Mouse (Mus musculus) ovary, postnatal 14 days (tissue): ENCODE measurements around the gene Pphln1.

Experiments used
- DNase-seq: peaks from one replicate; pipeline ENCODE4 v3.0.0; 2022; ENCODE audit warnings: low spot score

Gene Pphln1

DNA sequence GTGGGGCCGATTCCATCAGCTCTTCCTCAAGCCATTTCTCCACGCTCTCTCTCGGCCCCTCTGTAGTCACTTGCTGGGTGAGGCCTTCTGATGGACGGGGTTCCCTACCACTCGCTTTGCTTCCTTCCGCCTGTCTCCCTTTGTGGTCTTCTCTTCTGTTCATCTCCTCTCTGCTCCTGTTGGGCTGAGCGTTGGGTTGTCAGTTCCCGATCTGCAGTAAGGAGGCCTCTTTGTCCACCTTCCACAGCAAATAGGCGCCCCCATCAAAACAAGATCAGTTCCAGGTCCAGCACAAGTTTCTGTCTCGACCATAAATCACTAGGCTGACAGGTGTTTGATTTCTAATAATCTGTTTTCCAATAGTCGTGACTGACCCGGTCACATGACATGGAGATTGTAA lies 37.8 kb downstream of the Pphln1 start:
- DNase-seq: no peak

DNA sequence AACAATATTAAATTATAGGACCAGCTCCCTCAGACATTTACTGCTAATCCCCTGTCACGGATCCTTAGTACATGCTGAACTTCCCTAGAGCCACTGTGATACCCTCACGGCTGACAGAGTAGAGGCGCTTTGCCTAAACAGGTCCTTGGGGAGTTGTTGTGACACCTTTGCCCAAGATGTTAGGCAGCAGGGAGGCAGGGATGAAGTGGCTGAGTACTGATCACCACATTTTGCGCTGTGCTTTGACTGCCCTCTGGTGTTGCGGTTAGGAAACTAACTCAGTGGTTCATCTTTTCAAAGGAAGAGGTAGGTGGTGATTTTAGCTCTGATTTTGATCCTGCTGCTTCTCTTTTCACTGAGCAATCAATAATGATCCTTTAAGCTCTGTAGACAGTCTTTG lies 40.5 kb downstream of the Pphln1 start:
- peak; percentile 56 for DNase-seq

DNA sequence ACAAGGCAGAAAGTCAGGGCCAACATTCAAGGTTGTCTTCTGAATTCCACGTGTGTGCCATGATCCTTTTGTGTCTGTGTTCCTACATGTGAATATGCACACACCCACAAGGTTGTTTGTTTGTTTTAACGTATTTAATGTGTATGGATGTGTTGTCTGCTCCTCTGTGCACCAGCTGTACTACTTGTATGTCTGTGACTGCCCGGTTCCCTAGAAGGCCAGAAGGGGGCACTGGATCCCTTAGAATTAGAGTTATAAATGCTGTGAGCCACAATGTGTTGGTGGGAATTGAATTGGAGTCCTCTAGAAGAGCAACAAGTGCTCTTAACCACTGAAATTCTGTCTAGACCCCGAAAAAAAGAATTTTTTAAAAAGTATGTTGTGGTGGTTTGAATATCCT lies 44.1 kb downstream of the Pphln1 start:
- DNase-seq: no peak

DNA sequence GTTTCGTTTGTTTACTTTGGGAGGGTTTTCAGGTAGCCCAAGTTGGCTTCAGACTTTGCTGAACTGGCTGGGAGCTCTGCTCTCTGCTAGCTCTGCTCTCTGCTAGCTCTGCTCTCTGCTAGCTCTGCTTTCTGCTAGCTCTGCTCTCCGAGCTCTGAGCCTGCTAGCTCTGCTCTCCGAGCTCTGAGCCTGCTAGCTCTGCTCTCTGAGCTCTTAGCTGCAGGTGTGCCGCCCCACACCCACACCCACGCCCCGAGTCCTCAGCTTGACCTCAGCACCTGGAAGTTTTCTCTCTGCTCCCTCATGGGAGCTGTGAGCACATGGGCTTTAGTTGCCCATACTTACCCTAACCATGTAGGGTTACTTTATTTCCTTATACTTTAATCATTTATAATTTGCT lies 45.5 kb downstream of the Pphln1 start:
- no peak for DNase-seq

DNA sequence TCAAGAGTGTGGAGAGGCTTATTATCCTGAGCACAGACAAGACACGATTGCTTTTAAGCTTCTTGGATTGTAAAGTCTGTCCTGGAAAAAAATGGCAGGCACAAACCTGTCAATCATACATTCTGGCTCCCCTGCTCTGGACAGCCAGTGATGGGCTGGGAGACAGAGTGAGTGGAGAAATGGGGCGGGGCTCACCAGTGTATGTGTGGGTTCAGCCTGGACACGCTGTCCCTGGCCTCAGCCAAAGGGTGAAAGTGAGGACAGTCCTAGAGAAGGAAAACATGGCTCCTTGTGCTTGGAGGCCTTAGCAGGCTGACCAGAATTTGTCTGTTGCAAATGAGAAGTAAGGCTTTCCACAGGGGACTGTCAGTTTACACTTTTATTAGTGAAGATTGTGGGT lies 50.7 kb downstream of the Pphln1 start:
- no peak for DNase-seq

DNA sequence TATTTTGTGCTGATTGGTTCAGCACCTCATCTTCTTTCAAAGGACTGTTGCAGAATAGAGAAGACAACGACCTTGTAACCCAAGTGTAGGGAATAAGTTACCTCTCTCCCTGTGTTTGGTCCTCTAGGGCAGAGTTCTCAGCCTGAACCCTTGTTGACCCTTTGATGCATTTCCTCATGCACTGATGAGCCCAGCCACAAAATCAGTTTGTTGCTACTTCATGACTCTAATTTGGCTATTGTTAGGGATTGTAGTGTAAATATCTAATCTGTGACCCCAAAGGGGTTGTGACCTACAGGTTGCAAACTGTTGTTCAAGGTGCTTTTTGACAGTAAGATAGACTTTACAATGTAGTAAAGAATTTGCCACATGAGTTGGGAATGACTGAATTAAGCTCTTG lies 55.1 kb downstream of the Pphln1 start:
- no peak for DNase-seq

DNA sequence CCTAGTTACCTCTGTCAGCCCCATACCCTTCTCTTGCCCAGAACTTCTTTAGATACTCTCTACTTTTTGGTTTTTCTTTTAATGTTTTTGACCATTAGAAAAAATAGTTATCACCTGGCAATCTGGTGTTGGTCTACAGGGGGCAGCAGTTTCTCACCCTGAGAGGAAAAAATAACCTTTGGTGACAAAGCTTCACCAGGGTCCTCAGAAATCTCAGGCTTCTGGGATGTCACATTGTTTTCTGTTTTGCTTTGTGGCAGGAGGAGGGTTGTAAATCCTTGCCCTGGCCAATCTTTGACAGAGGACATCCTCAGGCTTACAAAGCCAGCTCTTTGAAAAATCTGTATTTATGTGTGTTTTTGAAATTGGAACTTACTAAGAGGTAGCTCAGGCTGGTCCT lies 57.9 kb downstream of the Pphln1 start:
- DNase-seq: no peak

DNA sequence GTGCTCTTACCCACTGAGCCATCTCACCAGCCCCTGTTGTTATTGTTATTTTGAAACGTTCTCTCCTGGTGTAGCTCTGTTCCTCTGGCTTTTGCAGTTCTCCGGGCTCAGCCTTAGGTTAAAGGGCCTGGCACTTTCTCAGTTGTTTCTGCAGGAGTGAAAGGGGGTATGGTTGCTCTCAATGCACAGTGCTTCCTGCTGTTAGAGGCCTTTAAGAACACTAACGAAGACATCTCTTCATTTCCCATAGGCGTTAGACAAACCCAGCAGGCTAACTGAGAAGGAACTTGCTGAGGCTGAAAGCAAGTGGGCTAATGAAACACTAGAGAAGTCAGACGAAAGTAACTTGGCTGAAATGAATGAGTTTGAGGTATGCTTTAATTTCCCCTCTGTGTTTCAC lies 61.3 kb downstream of the Pphln1 start:
- DNase-seq: no peak

DNA sequence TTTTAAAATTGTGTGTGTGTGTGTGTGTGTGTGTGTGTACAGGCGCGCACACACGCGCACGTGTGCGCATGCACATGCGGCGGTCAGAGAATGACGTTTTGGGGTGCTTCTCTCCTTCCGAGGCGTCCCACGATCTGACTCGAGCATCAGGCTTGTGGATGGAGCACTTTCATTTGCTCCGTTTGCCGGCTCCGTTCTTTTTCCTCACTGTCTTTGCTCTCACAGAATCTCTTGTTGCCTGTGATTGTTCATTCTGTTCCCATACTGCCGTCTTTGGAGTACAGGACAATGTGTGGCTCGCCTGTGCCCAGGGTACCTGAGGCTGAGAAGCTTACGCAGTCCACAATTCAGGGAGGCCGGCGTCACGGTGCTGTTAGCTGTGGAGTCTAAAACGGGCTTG lies 62.9 kb downstream of the Pphln1 start:
- no peak for DNase-seq

DNA sequence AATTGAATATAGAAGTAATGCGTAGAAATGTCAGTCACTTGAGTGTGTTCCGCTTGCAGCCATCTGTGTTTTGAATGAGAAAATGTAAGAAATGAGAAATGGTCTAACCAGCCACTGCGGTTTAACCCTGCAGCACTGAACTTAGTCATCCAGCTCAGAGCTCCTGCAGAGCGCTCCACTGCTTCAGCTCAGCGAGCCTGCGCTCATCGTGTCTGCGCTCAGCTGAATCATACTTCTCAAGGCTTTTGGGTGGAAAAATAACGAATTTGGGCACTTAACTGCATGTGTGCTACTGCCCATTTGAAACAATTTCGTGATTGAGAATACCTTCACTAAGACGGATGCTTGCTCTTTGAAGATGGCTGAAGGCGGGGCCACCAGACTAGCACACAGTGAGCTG lies 73.5 kb downstream of the Pphln1 start:
- no peak for DNase-seq

DNA sequence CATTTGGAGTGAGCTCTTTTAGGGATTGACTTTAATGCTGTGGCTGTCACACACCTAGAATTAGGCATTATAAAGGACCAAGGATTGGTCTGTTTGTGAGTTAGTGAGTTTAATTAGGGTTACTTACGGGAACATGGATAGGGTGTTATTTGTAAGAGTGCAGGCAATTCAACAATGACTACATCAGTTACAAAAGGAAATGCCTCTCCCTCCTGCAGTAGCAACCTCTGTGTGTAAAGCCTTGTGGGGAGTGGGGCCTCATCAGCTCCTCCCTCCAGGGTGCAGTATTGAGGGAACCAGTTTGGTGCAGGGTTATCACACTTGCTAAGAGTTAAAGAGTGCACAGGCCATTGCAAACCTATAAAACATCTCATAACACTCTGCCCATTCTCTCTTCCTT lies 73.9 kb downstream of the Pphln1 start:
- no peak for DNase-seq

DNA sequence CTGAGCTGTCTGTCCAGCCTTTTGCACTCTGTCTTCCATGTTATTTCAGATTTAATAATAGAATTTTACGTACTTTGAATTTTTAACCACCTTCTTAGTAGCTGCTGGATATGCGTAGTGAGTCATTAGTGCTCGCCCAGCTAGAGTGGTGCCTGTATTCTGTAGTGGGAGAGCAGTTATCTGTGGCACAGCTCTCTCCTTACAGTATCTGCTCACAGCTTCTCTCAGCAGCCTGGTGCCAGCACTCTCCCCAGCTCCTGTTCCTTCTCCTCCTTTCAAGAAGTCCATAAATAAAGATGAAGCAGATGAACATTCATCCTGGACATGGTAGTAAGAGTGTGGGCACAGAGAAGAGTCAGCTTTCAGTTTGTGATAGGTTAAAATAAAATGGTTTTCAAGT lies 76.1 kb downstream of the Pphln1 start:
- DNase-seq: no peak

DNA sequence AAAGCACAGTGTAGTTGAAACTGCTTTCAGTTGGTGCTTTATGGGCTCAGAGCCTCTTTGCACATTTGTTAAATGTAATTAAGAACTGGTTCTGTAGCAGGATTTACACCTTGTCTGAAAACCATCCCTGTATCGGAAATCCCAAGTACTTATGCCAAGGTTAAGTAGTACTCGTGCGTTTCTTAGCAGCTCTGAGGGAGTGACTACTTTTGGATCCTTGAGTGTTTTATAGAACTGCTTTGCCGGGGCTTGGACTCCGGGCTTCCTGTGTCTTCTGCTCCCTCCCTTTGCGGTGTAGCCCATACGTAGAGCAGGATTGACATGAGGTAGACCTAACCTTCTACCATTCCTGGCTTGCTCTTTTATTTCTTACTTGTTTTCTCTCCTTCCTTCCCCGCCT lies 77.5 kb downstream of the Pphln1 start:
- DNase-seq: no peak

DNA sequence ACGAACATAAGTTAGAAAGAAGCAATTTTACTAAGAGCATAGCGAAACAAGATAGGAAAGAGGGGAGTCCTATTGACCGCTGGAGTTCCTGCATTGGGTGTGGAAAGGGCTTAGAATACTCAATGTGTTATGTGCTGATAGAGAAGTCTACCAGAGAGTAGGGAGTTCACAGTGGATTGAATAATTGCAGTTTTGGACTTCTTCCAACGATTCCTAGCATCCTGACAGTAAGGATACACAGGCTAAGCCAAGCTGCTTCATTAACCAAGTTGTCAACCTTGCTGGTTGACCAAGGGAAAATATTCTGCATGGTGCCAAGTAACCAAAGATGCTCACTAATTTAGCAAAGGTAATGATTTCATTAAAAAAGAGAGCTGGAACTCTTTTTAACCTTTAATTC lies 79.6 kb downstream of the Pphln1 start:
- no peak for DNase-seq

DNA sequence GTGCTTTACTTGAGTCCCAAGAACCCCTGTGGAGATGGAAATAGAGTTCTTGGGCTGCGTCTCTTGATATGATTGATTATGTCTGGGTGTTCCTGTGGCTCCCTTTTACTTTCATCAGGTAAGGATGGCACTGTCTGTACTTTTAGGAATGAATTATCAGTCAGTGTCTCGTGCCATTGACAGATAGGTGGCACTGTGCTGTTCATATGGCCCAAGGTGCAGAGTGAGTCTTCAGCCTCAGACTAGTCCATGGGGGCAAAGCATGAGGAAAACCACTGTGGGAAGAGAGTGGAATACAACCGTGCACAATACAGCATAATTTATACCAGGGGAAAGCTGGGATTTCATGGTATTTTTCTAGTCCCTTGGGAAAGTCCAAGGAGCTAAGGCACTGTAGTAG lies 80.5 kb downstream of the Pphln1 start:
- no peak for DNase-seq

DNA sequence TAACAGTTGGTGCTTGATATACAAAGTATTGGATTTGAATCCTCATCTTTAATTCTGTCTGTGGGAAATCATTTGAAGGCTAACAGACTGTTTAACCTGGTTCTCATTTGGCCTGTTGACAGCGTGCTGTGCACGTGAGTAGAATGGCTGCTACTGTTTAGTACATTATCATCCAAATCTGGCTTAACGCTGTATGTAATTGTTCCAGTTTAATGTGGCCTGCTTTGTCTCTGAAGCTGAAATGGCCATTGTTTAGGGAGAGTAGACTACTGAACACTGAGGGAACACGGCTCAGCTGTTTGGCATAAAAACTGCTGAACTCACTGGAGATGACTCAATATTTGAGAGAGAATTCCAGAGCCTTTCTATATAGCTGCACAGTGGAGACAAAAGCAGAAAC lies 81.3 kb downstream of the Pphln1 start:
- no peak for DNase-seq

DNA sequence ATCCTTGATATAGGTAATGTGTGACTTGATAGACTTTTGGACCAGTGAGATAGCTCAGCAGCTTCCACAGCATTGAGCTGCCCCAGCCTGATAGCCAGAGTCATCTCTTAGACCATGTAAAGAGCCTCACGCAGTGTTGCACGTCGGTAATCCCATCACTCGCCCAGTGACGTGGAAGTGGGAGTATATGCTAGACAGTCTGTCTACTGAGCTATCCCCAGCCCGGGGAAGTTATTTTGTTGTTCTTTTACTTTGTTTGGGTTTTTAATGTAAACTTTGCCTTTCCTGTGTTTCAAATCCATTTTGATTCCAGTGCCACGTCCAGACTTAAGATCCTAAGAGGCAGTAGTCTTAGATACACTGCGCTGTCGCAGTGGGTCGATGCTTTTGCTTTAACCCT lies 83.0 kb downstream of the Pphln1 start:
- DNase-seq: no peak

DNA sequence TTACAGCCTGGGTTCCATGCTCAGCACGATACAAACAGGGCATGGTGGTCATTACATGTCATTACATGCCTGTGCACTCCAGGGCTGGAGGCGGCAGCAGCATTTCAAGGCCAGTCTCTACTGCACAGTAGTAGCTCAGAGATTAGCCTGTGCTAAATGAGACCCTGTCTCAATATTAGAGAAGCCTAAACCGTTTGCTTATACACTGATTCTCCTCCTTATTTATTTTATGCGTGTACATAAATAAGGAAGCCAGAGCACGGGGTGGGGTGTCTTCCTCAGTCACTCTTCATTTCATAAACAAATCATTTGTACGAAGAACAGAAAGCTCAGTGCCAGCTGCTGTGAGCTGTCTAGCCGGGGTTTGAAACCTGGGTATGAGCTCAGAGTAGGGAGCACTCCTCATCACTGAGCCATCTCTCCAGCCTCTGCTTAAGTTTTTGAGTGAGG lies 86.1 kb downstream of the Pphln1 start:
- no peak for DNase-seq

DNA sequence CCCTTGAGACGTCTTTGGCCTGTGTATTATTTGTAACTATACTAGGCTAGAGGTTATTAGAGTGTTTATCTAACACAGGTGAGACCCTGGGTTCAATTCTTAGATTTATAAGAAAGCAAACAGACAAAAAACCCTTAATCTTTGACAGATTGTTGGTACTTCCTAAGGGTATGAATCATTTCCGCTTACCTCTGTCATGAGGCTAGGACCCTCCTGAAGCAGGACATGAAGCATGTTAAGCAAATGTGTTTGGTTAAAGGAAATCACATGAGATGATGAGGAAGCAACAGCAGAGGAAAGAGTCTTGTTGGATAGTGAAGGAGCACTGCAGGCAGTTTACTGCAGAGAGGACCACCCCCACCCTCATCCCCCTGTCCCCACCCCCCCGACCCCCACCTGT lies 87.1 kb downstream of the Pphln1 start:
- no peak for DNase-seq

DNA sequence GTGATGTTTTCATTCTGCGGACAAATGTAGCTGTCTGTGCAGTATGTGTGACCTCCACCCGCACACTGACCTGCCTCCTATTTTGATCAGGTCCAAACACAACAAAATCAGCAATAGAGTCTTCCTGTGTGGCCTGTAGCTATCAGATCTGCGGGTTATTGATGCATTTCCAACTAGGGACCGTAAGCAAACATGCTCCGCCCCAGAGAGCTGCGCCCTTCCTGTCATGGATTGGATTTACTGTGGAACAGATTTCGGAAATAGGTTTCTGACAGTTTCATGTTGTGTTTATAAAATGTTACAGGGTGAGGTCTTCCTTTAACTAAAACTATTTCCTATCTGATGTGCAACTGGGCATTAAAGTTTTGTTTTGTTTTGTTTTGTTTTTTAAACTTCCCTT lies 87.9 kb downstream of the Pphln1 start:
- DNase-seq: no peak

DNA sequence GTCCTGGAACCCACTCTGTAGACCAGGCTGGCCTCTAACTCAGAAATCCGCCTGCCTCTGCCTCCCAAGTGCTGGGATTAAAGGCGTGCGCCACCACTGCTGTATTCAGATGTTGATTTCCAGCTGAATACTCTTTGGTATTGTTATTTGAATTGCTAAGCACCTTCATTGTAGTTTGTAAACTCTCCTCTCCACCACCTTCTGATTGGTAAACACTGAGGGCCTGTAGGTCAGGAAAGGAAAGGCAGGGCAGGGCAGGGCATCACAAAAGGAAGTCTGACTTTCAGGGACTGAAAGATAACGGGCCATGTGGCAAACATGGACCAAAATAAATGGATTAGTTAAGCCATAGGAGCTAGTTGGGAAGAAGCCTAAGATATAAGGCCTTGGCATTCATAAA lies 91.4 kb downstream of the Pphln1 start:
- DNase-seq: no peak

DNA sequence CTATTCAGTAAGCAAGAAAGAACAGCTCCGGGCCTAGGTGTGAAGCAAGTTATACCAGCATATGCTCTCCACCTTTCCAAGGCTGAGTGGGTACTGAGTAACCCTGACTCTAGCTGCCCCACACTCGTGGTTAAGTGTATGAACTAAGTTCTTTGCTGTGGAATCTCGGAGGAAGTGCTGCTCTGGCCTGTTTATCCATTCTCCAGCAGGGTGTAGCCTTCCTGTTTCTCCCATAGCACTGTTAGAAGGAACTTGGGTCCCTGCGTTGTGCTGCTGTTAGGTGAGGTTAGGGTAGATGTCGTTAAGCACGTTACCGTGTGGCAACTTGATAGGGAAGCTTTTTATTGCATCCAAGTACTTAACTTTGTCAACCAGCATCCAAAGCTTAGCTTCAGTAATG lies 96.5 kb downstream of the Pphln1 start:
- DNase-seq: no peak

DNA sequence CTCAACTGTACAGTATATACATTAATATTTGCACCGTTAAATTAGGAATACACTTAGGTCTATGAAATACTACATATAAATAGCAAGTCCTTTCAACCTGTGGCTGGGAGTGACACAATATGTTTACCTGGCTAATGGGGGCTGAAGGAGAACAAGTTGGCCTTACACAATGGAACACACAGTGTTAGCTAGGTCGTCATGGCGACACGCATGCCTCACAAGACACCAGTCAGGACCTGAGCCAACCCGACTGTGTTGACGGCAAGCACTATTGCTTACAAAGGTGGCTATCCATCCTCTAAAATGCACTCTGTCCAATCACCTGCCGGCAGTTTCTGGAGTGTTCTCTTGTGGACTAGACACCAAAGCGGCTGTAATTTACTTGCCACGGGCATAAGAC lies 101.7 kb downstream of the Pphln1 start:
- no peak for DNase-seq

DNA sequence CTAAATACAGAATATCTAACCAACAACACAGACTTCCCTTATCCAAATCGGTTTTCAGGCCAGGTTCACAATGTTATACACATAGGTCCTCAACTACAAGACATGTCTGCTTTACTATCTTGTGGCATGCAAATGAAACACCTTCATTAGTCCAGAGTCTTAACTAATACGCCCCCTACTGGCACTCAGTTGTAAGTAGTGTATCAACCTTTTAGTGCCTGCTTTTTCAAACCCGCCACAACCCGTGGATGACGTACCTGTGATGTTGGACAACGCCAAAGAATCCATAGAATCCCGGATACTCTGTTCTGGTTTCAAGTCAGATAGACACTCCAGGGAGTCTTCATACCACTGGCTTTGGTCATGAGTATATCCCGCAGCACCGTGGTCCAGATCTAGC lies 104.6 kb downstream of the Pphln1 start:
- no peak for DNase-seq

DNA sequence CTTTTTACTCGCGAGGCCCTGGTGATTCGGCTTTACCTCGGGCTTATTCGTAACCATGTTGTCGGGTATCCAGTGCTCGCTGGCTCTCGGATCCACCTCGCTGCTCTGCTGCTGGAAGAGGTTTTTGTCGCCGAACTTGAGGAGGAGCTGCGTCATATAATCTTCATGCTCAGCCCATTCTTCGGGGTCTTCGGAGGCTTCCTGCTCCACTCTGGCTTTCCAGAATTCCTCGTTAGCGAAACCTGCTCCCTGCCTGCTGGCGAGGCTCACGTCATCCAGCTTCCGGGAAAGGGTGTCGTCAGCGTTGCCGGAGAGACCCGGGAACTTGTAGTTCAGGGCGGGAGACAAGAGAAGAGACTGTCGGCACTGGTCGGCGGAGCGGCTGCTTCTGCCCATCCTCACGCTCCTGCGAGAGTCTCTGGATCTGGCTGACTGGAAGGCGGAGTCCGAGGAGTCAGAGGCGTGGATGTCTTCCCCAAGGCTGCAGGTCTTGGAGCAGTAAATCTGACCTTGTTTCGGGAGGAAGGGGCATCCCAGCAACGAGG lies 105.1 kb downstream of the Pphln1 start:
- no peak for DNase-seq
